Mouse (Mus musculus) spleen, postnatal 10 days (tissue): ENCODE results near the gene Nudcd3.

Experiments used
- DNase-seq, 2 experiments: peaks; one replicate each; pipeline ENCODE4 v3.0.0; 2021 to 2022; ENCODE audit warnings: low spot score in 2 of 2

Gene Nudcd3

DNA sequence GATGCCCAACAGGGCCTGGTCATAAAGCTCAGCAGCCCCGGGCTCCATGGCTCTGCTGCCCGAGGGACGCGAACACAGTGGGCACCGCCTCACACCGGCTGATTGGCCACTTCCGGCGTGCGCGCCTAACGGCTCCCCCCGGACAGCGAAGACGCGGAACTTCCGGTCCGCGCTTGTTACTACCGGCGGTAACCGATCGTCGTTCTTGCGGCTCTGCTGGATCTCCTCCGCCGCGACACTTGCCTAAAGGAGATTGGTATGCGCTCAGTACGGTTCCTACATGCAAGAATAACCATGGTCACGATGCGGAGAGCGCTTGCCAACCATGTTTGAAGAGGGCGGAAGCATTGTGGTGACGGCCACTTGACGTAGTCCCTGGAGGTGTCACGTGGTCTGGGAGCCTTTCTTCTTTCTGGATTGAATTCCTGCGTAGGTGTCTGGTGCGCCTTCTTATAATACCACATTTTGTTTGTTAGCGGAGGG, at the start of gene Nudcd3:
TSS of gene Nudcd3 (minus strand) at position 329 of the 483 bp plus-strand sequence.
- DNase-seq = peak; percentile 88 to 90

DNA sequence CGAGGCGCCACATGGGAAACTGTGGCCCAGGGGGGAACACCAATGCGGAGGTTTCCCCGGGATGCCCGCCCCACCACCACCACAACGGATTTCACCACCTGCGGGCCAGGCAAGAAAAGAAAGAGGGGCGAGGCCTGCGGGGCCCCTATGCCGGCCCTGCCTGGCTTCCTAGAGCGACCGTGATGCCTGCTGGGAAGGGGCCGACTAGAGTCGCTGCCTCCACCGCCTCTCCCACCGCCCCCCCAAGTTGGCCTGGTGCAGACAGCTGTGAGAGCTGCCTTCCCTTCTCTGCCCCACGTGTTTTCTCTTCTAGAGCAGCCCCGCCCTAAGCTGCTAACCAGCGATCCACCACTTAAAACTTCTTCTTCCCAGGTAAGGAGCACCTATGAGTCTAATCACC, 44.5 kb upstream of the Nudcd3 start:
- DNase-seq = no peak

DNA sequence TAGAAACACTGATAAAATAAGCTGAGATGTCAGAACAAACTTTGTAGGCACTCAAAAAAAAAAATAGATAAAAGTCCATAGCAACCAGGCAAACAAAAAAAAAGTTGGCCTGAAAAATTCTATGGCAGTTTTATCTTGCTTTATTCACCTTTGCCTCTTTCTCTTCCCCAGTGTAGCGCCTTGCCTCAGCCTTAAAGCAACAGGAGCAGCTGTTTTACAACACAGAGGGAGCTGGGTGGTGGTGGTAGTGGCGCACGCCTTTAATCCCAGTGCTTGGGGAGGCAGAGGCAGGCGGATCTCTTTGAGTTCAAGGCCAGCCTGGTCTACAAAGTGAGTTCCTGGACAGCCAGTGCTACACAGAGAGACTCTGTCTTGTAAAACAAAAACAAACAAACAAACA, 32.8 kb upstream of the Nudcd3 start:
- DNase-seq = no peak

DNA sequence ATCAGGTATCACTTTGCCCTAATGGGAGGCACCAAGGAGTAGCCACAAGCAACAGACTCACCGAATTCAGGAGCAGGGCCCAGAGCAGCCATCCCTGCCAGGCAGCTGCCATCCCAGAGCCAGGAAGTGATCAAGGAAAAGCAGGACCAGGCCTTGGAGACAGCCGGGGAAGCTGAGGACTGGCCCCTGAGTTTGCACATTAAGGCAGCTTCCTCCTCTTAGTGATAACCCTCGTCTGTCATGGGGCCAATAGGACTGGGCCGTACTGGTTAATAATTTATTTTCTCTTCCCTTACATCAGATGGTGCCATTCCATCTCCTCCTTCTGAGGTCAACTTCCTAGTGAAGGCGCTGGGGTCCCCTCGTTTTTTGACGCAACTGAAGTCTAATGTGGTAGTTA, 29.8 kb upstream of the Nudcd3 start, which contains the start of gene Npc1l1:
TSS of gene Npc1l1 (minus strand) at position 132 of the 400 bp plus-strand sequence.
- no peak for DNase-seq

DNA sequence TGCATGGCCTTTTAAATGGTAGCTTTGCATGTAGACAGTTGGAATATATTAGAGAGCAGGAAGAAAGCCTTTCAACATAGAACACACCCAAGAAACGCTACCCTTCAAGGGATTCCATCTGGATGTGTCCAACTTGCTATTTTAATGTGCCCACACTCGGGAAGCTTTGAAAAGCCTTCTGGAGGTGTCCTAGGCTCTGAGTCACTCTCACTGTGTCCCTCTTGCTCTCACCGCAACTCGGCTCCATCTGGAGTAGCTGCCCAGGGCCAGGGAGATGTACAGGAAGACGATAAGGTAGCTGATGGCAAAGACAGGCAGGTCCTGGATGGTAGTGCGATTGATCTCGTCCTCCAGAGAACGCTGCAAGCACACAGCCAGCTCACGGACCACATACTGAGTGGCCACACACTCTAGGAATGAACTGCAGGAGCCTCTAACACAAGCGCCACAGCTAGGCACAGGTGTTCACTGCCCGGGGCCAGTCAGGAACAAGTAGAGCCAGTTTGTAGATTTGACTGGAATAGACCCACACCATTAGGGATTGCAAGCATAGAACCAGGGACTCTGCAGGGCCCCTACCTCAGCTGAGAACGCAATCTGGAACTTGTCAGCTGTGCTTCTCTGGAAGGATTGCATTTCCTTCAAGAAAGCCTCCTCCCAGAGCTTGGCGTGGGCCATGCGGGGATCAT, 24.5 kb upstream of the Nudcd3 start:
- no peak for DNase-seq

DNA sequence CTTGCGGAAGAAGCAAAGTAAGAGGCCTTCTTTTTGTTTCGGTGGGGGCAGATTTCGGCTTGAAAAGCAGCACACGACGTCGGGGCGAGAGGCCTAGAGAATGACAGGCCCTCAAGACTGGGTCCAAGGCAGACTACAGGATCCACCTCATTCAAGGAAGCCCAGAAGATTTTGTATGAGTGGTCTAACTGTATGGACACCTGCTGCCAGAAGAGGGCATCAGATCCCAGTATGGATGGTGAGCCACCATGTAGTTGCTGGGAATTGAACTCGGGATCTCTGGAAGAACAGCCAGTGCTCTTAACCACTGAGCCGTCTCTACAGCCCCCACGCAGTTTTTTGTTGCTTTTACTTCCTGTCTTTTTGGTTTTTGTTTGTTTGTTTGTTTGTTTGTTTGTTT, 22.0 kb upstream of the Nudcd3 start:
- DNase-seq = no peak

DNA sequence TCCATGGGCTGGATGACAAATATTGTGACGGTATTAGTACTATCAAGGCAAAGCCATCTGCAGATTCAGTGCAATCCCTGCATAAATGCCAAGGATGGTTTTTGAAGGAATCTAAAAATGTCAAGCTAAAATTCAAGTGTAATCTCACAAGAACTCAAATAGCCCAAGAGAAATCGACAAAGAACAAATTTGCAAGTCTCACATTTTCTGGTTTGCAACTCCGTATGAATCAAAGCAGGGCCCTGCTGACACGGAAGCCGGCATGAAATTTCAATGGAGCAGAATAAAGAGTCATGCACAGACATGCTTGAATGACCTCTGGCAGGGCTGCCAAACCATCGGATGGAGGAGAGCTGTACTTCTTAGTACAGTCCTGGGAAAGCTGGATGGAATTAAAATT, 19.8 kb upstream of the Nudcd3 start:
- DNase-seq = no peak

DNA sequence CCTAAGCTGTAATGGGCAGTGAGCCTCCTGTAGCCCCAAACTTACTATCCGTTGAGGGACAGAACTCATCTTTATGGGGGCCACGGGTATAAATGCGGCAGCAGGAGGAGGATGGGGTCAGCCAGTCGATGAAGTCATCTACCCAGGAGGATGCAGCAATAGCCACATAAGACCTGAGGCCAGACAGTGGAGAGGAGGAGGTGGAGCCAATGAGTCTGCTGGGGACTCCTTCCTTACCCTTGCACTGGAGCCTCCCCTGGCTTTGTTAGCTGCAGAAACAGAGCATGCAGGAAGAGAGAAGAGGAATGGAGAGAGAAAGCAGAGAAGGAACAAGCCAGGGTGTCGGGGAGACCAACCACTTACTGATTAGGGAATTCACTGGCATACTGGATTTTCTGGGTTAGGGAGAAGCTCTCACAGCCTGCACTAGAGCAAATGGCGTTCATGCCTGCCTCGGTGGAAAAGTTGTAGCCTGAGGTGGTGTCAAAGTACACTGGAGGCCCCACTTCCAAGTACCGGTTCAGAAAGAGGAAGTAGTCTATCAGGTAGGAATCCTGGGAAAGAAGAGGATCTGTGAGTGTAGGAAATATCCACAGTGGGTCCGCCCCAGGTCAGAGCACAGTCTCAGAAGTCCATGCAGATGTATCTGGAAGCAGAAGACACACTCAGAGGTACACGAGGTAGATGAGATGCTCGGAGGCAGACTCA, 18.1 kb upstream of the Nudcd3 start:
- DNase-seq = no peak

DNA sequence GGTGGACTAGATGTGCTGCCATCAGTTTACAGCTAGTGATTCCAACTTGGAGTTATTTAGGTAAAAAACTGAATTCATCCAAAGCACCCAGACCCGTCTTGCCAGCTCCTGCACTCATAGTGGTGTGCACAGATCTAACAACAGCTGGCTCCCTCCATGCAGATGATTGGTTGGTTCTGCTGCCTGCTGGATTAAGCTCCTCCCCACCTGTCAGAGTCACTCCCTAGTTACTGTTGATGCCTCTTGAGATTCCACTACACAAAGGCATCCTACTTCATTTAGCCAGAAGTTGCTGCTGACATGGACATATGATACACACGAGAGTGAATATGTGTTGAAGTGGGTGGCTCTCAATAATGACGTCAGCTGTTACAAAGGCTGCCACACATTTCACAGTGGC, 16.6 kb upstream of the Nudcd3 start:
- DNase-seq = no peak

DNA sequence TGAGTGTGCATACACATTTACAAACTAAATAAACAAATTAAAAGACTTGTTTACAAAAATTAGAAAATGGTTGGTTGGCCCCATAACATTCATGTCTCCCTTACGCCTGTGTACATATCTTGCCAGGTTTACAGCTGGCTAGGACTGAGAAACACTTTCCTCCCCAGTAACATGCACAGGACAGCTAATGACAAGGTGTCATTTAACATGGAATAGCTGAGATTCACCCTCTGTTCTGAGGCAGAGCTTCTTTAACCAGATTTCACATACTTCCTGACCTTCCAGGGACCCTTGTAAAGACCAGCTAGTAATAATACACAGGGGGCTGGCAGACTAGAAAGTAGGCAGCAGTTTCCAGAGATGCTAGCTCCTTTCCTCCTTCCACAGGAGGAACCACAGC, 7.9 kb upstream of the Nudcd3 start:
- no peak for DNase-seq

DNA sequence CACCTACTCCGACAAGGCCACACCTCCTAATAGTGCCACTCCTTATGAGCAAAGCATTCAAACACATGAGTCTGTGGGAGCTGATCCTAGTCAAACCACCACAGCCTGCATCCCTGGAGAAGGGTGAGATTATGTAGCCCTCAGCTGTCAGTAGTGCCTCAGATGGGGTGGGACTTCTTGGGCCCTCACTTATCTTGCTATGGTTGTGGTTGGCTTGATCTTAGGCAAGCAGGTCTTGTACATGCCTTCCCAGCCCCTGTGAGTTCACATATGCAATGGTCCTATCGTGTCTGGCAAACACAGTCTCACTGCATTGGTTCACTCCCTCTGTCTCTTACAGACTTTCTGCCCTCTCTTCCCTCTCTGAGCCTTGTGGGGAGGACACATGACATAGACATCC, 6.9 kb upstream of the Nudcd3 start:
- no peak for DNase-seq

DNA sequence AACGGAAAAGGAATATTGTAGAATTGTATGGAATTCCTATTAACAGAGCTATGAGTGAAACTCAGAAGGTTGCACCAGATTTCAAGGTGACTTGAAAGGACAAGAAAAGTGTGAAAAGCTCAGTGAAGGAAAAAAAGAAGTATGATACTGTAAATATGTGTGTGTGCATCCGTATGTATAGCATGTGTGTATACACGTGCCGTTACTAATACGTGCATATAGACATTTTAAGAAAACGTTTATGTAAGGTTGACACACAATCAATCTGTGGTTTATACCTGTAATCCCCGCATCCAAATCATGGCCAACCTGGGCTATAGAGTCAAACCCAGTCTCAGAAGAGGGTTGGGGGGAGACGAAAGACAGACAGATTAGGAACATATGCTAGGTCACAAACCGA, 355 bp upstream of the Nudcd3 start:
- DNase-seq = no peak

DNA sequence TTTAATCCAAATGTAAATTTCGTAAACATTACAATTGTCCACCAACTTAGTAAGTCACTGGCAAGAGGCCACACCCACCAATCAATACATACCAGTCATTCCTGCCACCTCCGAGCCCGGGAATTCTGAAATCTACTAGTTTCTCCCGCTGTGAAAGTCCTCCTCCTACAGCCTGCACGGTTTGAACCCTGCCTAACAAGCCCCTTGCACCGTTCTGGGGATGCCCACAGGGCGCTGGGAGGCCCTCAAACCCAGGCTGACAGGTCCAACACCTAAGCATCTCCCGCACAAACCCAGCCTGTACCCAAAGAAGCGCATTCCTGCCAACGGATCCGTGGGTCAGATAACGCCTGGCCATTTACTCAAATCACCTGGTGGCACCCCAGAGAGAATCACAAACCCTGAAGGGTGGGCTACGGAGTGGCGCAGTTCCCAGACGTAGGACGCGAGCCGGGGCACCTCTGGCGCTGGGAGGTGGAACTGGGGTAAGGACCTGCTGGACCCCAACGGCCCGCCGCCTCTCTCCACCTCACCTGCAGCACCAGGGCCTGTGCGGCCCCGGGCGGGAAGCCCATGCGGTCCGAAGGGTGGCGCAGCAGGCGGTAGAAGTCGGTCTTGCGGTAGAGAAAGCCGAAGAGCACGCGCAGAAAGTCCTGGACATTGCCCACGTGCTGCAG, 667 bp downstream of the Nudcd3 start, which contains the start of gene A730071L15Rik:
TSS of gene A730071L15Rik (plus strand) at position 620 of the 677 bp plus-strand sequence.
- no peak for DNase-seq

DNA sequence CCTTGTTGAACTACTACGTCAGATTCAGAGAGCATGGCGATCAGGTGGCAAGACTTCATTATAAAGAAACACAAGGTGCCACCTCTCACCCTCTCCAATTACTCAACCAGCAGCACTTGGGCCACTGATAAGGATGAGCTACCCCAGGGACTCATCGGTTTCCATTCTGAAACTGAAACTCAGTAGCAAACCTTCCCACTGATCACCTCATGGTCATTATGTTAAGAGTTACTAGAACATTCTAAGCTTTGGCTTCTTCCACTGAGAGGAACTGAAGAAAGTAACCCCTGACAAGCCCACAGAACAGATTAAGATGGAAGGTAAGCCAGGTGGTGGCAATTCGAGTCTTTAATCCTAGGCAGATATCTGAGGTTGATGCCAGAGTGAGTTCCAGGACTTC, 1.8 kb downstream of the Nudcd3 start:
- no peak for DNase-seq

DNA sequence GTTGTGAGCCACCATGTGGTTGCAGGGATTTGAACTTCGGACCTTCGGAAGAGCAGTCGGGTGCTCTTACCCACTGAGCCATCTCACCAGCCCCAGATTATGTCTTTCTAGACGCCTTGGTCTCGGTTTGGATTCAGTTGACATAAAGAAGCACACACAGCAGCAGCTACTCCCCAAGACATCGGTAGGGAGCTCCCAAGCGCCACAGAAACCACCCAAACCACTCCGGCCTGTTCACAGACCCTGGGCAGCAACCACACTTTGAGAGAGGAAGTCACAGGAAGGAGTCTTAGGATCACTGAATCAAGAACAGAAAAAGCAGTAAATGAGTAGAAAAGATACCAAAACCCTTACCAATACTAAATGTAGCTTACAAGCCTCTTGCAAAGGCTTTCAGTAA, 3.4 kb downstream of the Nudcd3 start:
- no peak for DNase-seq

DNA sequence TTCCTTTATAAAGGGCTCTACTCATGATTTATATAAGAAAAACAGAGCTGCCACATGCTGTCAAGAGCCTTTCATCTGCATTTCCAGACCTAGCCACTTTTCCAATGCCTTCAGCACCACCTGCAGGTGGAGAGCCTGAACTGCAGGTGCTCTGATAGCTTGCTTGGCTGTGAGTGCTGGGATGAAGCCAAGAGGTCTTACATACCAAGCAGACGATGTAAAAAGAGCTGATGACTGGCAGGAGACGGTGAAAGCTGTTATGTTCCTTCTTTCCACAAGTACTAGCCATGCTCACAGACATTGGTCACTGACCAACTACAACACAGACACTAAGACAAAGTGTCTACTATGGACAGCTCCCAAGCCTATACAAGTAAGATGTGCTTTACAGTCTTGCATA, 12.3 kb downstream of the Nudcd3 start:
- peak; percentile 68 to 84 for DNase-seq

DNA sequence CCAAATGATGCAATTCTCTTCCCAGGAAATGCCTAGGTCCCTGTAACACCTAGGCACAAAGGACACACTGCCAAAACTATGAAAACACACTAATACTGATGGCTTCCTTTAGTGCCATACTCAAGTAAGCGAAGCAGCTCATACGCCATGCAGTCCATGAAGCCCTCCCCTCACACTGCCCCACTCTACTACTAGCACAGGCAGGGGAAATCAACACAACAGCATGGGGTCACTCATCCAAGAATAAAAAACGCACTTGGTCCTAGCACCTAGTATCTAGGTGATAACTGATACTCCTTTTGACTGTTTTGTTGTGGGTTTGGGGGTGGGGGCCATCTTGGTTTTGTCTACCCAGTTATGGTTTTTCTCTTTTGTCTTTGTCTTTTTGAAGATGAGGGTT, 12.8 kb downstream of the Nudcd3 start:
- no peak for DNase-seq

DNA sequence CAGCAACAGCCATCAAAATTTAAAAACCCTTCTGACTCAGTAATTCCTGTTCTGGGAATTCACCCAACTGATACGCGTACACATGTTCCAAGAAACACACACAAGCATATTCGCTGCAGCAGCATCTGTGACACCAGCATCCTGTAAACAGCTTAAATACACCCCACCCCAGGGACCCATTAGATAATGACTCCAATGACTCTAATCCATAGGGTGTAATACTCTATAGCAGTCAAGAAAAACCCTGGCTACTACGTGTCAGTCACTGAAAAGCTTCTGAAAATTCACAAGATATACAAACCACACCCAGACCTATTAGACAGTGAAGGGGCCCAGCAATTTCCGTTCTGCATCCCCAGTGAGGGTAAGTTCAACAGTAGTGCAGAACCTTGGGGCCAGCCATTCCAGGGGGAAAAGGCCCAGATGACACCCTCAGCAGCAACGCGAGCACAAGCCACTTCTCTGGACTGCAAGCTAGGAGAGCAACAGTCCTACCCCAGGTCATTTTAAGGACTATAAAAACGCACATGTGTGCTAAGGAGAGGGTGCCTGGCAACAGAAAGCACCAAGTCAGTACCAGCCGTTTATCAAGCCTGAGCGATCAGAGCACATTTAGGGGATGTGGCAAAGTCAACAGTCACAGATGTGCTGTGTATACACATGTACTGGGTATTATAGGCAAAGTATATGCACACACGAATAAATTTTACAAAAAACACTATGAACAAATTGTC, 15.8 kb downstream of the Nudcd3 start:
- peak in 1 of 2 experiments; percentile 34 for DNase-seq

DNA sequence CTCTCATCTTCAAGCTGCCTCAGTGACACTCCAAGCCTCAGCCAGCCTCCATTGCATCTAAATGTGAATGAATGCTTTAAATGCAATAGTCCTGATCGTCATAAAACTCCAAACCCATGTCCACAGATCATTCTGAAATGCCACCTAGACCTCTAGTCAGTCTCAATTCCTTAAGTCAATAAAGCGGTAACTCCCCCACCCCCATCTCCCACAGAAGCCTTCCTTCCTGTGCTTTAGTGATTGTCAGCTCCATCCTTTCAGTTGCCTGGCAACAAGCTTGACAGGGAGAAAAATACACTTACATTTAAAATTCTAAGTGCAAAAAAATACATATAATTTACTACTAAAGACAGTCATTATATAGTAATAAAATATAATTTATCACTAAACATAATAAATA, 17.0 kb downstream of the Nudcd3 start:
- no peak for DNase-seq

DNA sequence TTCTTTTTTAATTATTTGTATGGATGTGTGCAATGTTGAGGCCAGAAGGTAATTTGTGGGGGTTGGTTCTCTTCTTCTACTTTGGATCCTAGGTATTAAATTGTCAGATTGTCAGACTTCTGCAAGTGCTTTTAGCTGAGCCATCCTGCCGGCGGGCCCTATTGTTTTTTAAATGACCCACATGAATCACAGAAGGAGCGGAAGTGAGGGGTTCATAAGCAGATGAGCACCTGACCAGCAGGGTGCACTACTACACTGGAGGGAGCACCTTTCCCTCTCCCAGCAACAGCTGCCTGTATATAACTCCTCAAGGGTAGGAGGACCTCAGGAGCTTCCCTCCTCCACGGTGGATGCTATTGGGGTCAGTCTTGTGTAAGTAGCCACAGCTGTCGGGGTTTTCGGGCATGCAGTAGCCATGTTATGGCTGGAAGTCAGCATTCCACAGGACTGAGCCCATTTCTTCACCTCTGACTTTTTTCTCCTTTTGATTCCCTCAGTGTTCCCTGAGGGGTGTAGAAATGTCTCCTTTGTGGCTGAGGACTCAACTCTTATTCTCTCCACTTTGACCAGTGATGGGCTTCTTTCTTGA, 19.3 kb downstream of the Nudcd3 start:
- DNase-seq = no peak

DNA sequence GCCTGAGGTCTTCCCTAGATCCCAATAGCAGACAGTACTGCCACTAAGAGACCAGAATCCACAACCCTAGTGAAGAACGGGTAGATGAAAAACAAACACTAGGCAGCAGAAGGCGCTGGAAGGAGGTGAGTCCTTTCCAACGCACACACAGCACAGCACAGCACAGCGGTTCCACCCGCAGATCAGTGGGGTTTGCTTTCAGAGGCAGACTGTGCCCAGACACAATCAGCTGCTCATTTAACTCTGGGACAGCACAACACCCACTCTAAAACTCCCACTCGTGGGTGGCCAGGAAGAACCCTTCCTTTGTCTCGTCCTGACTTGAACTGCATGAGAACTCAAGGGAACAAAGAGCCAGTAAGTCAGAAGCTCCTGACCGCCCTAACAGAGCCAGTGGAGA, 21.0 kb downstream of the Nudcd3 start:
- DNase-seq = no peak
